Mouse (Mus musculus) E14TG2a.4 (cell line): ENCODE data around the gene Gpn2.
A peak's percentile ranks its signal among the peaks of the same experiment; 100 is the strongest.

Experiments
- H3K27me3 ChIP-seq: 2 replicates; pipeline ENCODE4 v1.6.1; 2014; ENCODE audit warnings: low read length, control low read depth; ENCODE audit not compliant: insufficient read depth
- H3K36me3 ChIP-seq: 2 replicates; pipeline ENCODE4 v1.6.1; 2014; ENCODE audit warnings: low read length, control low read depth; ENCODE audit not compliant: insufficient read depth
- H3K4me1 ChIP-seq: replicated peaks from 2 replicates; pipeline ENCODE4 v1.6.1; 2014; ENCODE audit warnings: low read depth, low read length, control low read depth
- H3K4me3 ChIP-seq: replicated peaks from 2 replicates; pipeline ENCODE4 v1.5.1; 2014; ENCODE audit warnings: mild to moderate bottlenecking, low read length
- H3K9me3 ChIP-seq: 2 replicates; pipeline ENCODE4 v1.6.1; 2014; ENCODE audit warnings: low read length, control low read depth
- CTCF ChIP-seq: conservative IDR thresholded peaks from 2 replicates; pipeline ENCODE4 v1.5.1; 2014; ENCODE audit warnings: low read length
- NANOG ChIP-seq: IDR thresholded peaks from 2 replicates; pipeline ENCODE4 v1.6.1; 2014; ENCODE audit warnings: borderline replicate concordance, low read length, mixed read lengths
- POU5F1 ChIP-seq: IDR thresholded peaks from 2 replicates; pipeline ENCODE4 v1.6.1; 2014; ENCODE audit warnings: low read length, borderline replicate concordance

The Gpn2 gene

DNA sequence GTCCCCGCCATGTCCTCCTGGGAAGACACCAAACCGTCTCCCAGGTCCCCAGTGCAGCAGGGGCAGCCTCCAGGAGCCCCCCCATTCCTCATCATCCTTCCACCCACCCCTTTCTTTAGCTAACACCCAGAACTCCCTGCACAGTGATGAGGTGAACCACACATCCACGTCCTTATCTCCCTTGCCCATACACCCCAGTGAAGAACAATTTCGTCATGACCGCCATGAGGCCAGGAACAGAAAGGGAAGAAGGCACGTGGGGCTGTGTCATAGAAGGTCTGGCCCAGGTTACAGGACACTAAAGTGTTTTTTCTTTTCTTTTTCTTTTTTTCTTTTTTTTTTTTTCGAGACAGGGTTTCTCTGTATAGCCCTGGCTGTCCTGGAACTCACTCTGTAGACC lies 40.7 kb downstream of the Gpn2 start:
- Histone ChIP-seq H3K4me3 (peak overlapping the region; percentile 65), H3K36me3 (peaks cover 64% of the 10 kb centered on the region), H3K9me3 (no peaks in the 10 kb centered on the region), H3K4me1 (peaks cover 88% of the 10 kb centered on the region), H3K27me3 (no peaks in the 10 kb centered on the region)
- TF ChIP-seq CTCF (no peak), POU5F1 (no peak)

DNA sequence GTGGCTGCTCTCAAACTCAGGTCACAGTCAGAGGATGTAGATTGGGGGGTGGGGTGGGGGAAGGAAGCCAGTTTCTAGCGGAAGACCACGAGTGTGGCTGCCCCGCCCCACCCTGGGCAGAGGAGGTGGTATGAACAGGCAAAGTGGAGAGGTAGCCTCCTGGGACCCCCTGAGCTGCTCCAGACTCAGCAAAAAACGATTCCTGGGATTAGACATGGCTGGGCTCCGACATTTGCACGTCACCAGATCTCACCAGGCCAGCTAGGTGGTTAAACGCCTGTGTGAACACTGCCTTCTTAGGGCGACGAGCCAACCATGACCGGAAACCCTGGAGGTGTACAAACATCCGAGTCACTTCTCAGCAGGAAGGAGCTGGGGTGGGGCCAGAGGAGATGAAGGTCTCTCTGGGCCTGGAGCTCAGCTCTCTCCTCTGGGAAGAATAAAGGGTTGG lies 41.5 kb downstream of the Gpn2 start:
- no peaks in the 10 kb centered on the region for H3K9me3 ChIP-seq
- no peak for TF ChIP-seq POU5F1
- no peak for TF ChIP-seq CTCF
- TF ChIP-seq NANOG = no peak
- H3K27me3 ChIP-seq = no peaks in the 10 kb centered on the region
- peak overlapping the region; percentile 65 for H3K4me3 ChIP-seq
- peaks cover 86% of the 10 kb centered on the region for H3K4me1 ChIP-seq
- peaks cover 62% of the 10 kb centered on the region for H3K36me3 ChIP-seq

DNA sequence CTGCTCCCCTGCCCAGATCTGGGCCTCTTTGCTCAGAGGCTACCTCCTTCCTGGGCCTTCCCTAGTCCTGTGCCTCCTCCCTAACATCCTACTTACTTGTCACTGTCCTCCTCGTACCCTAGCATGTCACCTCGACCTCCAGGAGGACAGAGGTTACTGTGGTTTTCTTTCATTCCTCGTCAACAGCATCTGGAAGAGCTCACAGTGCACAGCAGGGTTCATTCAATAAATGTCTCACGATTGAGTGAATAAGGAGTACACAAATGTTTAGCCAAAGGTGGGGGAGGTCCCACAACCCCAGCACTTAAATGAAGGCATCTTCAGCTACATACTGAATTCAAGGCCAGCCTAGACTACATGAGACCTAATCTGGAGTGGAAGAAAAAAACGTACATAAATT lies 42.1 kb downstream of the Gpn2 start:
- TF ChIP-seq NANOG (peak; percentile 61; the same call in 1 of the 2 replicates), POU5F1 (no peak), CTCF (no peak)
- Histone ChIP-seq H3K4me3 (peak overlapping the region; percentile 65), H3K27me3 (no peaks in the 10 kb centered on the region), H3K4me1 (peaks cover 86% of the 10 kb centered on the region), H3K36me3 (peaks cover 62% of the 10 kb centered on the region), H3K9me3 (no peaks in the 10 kb centered on the region)

DNA sequence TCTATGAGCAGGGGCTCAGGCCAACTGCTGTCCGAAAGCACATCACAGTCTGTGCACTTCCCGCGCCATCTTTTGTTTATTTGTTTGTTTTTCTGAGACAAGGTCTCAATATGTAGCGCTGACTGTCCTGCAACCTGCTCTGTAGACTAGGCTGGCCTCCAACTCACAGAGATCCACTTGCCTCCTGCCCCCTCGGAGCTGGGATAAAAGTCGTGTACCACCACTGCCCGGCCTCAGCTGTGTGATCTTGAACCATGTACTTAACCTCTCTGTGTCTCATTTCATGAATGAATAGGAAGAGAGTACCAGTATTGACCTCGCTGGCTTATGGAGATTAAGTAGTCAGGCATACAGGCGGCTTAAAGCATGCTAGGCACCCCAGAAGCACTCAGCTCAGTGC lies 42.5 kb downstream of the Gpn2 start:
- Histone ChIP-seq H3K4me3 (peak overlapping the region; percentile 65), H3K36me3 (peaks cover 65% of the 10 kb centered on the region), H3K27me3 (no peaks in the 10 kb centered on the region), H3K4me1 (peaks cover 89% of the 10 kb centered on the region), H3K9me3 (no peaks in the 10 kb centered on the region)
- TF ChIP-seq POU5F1 (no peak), CTCF (no peak)

DNA sequence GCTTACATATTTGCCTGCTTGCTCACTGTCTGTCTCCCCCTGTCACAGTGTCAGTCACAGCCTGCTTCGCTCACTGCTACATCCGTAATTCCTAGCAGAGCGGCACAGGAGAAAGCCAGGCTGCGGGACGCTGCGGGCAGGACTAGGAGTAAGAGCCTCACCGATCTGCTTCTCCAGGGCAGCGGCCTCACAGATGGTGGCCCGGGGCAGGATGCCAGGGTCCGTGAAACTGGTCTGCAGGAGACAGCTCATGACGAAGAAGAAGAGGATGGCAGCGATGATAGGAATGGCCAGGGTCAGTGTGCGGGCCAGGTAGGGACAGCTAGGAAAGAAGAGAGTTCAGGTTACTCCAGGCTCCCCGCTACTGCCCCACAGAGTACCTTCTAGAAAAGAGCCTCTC lies 42.9 kb downstream of the Gpn2 start:
- Histone ChIP-seq H3K27me3 (no peaks in the 10 kb centered on the region), H3K4me3 (peak overlapping the region; percentile 65), H3K9me3 (no peaks in the 10 kb centered on the region), H3K4me1 (peaks cover 89% of the 10 kb centered on the region), H3K36me3 (peaks cover 66% of the 10 kb centered on the region)
- no peak for TF ChIP-seq CTCF
- TF ChIP-seq POU5F1 = no peak
- no peak for TF ChIP-seq NANOG

DNA sequence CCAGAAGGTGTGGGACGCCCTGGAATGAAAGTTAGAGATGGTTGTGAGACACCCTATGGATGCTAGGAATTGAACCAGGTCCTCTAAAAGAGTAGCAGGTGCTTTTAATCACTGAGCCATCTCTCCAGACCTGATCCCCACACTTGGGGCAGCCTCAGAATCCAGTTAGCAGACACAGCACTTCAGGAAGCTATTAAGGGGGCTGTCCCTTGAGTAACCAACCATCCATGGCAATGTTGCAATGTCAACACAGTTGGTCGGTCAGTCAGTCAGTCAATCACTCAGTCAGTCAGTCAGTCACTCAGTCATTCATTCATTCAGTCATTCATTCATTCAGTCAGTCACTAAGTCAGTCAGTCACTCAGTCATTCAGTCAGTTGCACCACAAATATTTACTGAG lies 44.4 kb downstream of the Gpn2 start:
- Histone ChIP-seq H3K36me3 (peaks cover 59% of the 10 kb centered on the region), H3K27me3 (no peaks in the 10 kb centered on the region), H3K4me1 (peaks cover 86% of the 10 kb centered on the region), H3K9me3 (no peaks in the 10 kb centered on the region), H3K4me3 (no peak overlapping the region)
- TF ChIP-seq NANOG (no peak), POU5F1 (no peak), CTCF (no peak)

DNA sequence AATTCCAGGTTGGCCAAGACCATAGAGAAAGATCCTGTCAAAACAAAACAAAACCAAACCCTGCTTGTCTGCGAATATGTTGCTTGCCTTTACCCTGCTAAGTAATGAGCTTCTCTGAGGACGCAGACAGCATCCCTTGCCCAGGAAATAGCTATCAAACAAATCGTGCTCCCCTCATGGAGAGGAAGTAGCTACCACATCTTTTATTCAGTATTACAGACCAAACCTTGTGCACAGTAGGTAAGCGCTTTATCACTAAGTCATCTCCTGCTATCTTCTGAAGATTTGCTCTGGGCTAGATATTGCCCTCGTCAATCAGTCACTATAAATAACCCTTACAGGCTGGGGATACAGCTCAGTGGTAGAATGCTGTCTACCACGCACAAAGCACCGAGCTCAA lies 45.0 kb downstream of the Gpn2 start:
- TF ChIP-seq CTCF (no peak), NANOG (no peak), POU5F1 (no peak)
- peaks cover 83% of the 10 kb centered on the region for H3K4me1 ChIP-seq
- H3K36me3 ChIP-seq = peaks cover 53% of the 10 kb centered on the region
- H3K4me3 ChIP-seq = no peak overlapping the region
- no peaks in the 10 kb centered on the region for H3K9me3 ChIP-seq
- no peaks in the 10 kb centered on the region for H3K27me3 ChIP-seq

DNA sequence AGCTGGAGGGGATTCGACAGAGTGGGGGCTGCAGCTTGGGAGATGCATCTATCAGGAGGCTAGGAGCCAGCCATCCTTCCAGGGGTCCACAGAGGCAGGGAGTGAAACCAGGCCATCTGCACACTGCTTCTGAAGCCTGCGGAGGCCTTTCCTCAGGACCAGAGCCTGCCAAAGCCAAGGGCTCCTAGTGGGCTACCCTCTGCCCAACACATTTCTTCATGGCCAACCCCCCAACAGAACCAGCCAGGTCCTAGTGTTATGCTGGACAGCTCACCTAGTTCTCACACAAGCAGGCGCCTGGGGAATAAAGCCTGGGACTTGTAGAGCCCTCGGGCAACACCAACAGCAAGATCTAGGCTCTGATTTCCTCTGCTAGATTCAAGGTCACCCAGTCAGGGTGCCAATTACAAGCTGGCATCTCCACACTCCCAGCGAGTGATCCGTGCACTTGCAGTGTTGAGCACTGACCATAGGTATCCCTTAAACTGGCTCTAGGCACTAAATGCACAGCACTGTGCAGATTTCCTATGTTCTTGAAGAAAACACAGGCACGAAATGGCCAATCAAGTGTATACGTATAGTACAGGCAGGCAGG lies 46.3 kb downstream of the Gpn2 start:
- Histone ChIP-seq H3K4me3 (peak overlapping the region; percentile 88), H3K4me1 (peaks cover 80% of the 10 kb centered on the region), H3K36me3 (peaks cover 45% of the 10 kb centered on the region), H3K27me3 (no peaks in the 10 kb centered on the region), H3K9me3 (no peaks in the 10 kb centered on the region)
- no peak for TF ChIP-seq CTCF
- TF ChIP-seq NANOG = no peak
- TF ChIP-seq POU5F1 = no peak
